Mouse (Mus musculus) gastrocnemius, postnatal 4 days (tissue): ENCODE results near the gene Rab30. TPM values are rescaled to one million over a fixed set of nuclear protein-coding genes. Genes with fewer than 3 reads are reported as not detected.

Source experiments
- DNase-seq, 2 experiments: peaks; one replicate each; pipeline ENCODE4 v3.0.0; 2021 to 2022; ENCODE audit warnings: low spot score in 2 of 2, mixed read lengths in 2 of 2
- total RNA-seq, 2 experiments: library from RNA; stranded (reverse); gene quantifications; 2 replicates each; pipeline ENCODE4 v1.2.3; 2021

Gene Rab30
- total RNA-seq, 2 experiments from 2014 or later: 10.0 to 12.8 TPM

GRCm38 (mm10) chr7:92795749-92796148 lies 54.3 kb downstream of the Rab30 start:
- no peak for DNase-seq

GRCm38 (mm10) chr7:92796813-92797212 lies 55.4 kb downstream of the Rab30 start:
- no peak for DNase-seq

- DNase-seq: no peak
Measured at GRCm38 (mm10) chr7:92799665-92800595, 58.5 kb downstream of the Rab30 start.

GRCm38 (mm10) chr7:92802158-92802557 lies 60.8 kb downstream of the Rab30 start:
- DNase-seq: no peak

GRCm38 (mm10) chr7:92803191-92803590 lies 61.8 kb downstream of the Rab30 start:
- no peak for DNase-seq

GRCm38 (mm10) chr7:92804919-92805668 lies 63.7 kb downstream of the Rab30 start:
- no peak for DNase-seq

GRCm38 (mm10) chr7:92806512-92807188 lies 65.2 kb downstream of the Rab30 start:
- DNase-seq: no peak

GRCm38 (mm10) chr7:92807482-92807881 lies 66.1 kb downstream of the Rab30 start:
- DNase-seq: no peak

- DNase-seq: no peak
Measured at GRCm38 (mm10) chr7:92811667-92812279, 70.4 kb downstream of the Rab30 start.

GRCm38 (mm10) chr7:92817242-92817641 lies 75.8 kb downstream of the Rab30 start:
- DNase-seq: no peak

- no peak for DNase-seq
Measured at GRCm38 (mm10) chr7:92817886-92818285, 76.5 kb downstream of the Rab30 start.

- DNase-seq: no peak
Measured at GRCm38 (mm10) chr7:92819656-92820055, 78.3 kb downstream of the Rab30 start.

- DNase-seq: no peak
Measured at GRCm38 (mm10) chr7:92820410-92820809, 79.0 kb downstream of the Rab30 start.

GRCm38 (mm10) chr7:92820941-92821465 lies 79.6 kb downstream of the Rab30 start:
- DNase-seq: no peak

GRCm38 (mm10) chr7:92821871-92822270 lies 80.5 kb downstream of the Rab30 start:
- peak in 1 of 2 experiments; percentile 22 for DNase-seq

- no peak for DNase-seq
Measured at GRCm38 (mm10) chr7:92822409-92823101, 81.2 kb downstream of the Rab30 start.

GRCm38 (mm10) chr7:92826248-92826647 lies 84.8 kb downstream of the Rab30 start:
- DNase-seq: no peak

- no peak for DNase-seq
Measured at GRCm38 (mm10) chr7:92827981-92828380, 86.6 kb downstream of the Rab30 start.

- DNase-seq: no peak
Measured at GRCm38 (mm10) chr7:92832395-92832794, 91.0 kb downstream of the Rab30 start.

GRCm38 (mm10) chr7:92834391-92834790 lies 93.0 kb downstream of the Rab30 start:
- DNase-seq: no peak
